Mouse (Mus musculus): Measurements from ENCODE around the gene Gga1. TPM values are rescaled to one million over a fixed set of nuclear protein-coding genes. Genes with fewer than 3 reads are reported as not detected.

Gga1 gene
- total RNA-seq, 2 experiments from 2014 or later = 31.1 to 33.8 TPM

DNA sequence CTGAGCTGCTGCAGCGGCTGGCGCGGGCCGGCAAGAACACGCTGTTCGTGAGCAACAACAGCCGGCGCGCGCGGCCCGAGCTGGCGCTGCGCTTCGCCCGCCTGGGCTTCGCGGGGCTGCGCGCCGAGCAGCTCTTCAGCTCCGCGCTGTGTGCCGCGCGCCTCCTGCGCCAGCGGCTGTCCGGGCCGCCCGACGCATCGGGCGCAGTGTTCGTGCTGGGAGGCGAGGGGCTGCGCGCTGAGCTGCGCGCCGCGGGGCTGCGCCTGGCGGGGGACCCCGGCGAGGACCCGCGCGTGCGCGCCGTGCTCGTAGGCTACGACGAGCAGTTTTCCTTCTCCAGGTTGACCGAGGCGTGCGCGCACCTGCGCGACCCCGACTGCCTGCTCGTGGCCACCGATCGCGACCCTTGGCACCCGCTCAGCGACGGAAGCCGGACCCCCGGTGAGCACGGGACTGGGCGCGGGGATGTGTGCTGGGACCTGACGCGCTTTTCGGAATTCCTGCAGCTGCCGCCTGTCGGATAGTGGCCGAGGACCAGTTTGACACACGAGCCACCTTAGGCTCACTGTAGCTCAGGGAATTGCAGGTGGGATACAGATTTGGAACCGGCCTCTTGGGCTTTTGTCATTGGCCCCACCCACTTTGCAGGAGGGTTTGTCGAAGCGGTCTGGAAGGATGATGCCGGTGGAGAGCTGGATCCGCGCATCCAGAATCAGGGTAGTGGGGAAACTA, 37.3 kb downstream of the Gga1 start:
- peak; percentile 38 for DNase-seq

DNA sequence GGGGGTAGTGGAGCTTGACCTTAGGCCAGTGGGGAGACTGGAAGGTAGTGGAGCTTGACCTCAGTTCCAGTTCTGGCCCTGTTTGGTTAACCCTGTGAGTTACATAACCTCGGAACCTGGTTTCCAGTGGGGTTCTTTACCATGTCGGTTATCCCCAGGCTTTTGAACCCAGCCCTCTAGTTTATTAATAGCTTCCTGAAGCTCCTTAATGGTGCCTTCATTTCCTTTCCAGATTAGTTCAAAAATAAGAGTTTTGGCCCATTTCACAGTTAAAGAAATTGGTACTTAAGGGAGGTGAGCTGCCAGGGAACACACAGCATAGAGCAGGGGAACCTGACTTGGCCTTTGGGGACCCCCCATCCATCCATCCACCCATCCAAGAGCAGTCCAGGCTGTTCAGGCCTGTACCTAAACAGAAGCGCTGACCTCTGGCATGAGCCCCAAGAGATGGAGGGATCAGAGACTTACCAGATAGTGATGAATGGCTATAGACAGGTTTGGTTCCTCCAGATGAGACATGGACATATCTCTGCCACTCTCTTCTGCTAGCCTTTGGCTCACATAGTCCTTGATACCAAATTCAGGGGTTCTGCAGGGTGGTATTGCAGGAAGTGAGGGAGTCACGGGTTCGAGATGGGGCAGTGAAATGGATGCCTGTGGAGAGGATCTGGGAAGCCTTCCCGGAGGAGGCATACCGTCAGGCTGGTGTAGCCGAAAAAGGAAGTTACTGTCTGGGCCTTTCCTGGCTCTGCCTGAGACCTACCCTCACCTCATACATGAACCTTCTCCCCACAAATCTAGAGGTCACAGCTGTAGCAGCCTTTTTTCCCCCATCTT, 38.1 kb downstream of the Gga1 start:
- DNase-seq = no peak

DNA sequence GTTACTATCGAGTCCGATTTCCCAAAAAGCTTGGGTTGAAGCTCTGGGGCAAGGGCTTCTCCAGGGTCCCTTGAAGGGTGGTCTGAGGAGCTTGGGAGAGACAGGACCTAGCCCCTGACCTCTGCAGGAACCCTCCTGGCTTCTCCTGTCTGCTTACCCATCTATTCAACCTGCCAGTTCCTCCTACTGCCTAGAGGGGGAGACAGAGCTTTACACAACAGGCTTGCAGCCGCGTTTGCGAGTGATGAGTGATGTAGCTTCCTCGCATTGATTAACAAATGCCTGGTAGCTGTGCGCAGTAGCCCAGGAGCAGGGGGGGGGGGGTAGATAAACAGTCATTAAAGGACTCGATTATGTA, 38.6 kb downstream of the Gga1 start:
- DNase-seq = peak; percentile 53

DNA sequence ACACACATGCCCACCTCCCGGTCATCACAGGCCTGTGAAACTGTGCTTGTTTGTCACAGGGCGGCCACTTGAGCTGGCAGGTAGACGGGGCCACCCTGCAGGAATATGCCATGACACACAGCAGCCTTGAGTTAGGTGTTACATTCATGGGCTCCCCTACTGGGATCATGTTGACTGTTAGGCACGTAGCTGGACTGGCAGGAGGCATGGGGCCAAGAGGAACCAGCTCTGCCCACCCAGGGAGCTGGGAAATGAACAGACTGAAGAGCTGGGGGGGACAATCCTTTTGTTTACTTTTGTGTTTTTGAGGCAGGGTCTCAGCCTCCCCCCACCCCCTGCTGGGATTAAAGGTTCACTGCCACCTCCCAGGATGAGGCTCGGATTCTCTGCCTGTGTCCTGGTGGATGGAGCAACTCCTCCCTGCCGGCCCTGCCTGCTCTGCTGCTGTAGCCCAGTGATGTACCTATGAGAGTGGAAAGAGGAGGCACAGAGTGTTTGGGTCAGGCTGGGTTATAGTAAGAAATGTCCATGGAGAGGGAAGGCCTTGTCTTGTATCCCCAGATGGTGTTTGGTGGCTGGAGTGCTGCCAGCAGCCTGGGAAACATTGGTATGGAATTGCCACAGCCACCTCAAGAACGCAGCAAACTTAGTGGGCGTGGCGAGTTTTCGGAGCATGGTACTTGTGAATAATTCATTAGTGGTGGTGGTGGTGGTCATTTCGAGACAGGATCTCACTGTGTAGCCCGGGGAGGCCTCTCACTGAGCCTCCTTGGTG, 39.2 kb downstream of the Gga1 start:
- DNase-seq = peak; percentile 29

DNA sequence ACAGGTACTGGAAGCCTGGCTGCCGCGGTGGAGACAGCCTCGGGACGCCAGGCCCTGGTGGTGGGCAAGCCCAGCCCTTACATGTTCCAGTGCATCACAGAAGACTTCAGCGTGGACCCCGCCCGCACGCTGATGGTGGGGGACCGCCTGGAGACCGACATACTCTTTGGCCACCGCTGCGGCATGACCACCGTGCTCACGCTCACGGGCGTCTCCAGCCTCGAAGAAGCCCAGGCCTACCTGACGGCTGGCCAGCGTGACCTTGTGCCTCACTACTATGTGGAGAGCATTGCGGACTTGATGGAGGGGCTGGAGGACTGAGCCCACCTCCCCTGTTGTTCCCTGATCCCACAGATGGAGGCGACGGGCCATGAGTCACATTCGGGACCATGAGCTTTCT, 41.1 kb downstream of the Gga1 start:
- peak; percentile 19 for DNase-seq

DNA sequence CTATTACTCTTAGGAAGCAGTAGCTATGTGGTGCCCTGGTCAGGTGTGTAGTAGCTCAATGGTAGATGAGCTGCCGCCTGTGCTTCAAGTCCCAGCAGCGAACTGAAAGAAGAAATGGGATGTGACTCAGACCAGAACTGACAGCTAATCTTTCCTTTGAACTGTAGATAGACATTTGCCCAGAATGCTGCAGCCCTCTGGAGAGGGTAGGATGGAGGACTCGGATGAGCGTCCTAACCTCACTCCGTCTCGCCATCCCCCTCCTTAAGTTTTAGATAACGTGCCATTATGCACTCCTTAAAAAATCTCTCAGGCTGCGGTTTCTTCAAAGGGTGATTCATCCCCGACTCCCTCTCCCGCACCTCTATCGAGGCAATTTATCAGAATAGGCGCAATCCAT, 42.9 kb downstream of the Gga1 start:
- DNase-seq = no peak

DNA sequence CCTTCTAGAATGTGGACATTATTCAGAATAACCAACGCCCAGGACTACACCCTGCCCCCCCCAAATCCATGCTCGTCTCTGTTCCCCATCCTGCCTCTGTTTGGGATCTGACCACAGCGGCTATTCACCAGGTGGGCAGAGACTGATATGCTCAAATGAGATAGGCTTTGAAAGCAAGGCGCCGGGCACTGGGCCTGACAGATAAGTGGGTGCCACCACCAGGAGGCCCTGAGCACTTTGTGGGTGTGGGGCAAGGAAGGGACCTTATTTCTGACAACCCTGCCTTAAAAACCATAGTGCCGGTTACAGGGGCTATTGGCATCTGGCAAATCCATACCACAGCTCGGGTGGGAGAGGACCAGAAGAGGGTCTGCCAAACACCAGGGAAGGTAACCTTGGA, 45.7 kb downstream of the Gga1 start:
- DNase-seq = no peak

DNA sequence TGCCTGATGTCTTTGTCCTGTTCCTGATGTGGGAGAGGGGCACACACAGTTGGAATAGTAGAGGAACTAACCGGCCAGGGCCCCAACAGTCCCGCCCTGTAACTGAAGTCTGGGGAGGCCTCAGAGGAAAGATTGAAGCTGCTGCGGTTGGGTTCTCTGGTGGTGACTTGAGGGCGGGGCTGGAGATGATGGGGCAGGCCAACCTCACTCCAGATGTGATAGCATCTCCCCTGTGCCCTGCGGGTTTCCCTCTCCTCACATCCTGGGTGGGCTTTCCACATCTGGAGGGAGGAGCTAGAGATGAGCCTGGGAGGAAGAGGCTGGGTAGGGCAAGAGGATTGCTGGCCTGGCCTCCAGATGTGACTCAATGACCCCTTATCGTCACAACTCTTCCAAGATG, 46.6 kb downstream of the Gga1 start:
- DNase-seq = no peak

DNA sequence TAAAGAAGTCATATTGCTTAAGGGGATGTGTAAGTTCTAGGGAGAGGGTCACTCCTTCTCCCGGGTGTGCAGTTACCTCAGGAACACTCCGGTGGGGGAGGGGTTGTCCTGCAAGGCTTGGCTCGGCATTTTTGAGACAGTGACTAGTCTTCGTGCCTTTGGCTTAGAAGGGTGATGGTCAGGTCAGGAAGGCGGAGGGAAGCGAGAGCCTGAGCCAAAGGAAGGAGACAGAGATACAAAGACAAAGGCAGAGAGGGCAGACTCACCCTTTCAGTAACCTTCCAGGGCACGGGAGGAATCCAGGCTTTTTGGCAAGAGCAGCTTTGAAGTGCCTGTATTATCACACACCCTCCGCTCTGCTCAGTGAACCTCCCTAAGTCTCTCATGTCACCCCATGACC, 48.1 kb downstream of the Gga1 start:
- no peak for DNase-seq

DNA sequence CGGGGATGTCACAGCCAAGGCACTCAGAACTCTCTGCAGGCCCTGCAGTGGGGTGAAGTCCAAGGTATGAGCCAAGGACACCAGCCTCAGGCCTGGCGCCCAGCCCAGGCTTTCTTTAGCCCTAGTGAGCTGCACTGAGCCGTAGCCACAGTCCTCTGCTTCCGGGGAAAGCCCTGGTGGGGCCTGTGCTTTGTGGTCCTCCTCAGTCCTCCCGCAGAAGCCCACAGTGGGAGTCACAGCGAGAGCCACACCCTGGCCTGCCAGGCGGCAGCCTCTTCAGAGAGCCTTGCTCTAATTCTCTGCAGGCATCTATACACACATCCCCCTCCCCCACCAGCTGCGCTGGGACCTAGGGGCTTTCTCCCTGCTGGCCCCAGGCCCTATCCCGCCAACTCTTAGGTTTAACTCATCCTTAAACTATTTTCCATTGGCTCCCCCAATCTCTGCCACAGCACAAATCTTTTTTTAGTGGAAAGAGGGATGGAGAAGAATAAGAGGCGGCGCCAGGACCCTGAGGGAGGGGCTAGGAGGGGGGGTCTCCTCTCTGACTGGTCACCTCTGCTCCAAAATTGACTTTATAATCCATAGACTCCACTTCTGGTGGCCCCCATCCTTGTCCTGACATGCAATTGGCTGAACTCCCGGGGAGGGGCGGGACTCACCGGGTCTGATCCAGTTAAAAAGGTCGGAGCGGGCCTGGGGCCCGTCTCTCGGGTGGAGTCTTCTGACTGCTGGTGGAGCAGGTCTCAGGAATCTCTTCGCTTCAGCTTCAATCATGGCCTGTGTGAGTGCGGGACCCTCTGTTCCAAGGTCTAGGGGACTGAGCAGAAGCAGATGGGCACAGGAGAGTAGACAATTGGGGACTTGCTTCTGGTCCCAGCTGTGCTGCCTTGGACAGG, 49.3 kb downstream of the Gga1 start, which contains the start of gene Lgals1:
Gene Lgals1 (plus strand): TSS at position 705 of the 899 bp plus-strand sequence.
- DNase-seq = peak; percentile 92

DNA sequence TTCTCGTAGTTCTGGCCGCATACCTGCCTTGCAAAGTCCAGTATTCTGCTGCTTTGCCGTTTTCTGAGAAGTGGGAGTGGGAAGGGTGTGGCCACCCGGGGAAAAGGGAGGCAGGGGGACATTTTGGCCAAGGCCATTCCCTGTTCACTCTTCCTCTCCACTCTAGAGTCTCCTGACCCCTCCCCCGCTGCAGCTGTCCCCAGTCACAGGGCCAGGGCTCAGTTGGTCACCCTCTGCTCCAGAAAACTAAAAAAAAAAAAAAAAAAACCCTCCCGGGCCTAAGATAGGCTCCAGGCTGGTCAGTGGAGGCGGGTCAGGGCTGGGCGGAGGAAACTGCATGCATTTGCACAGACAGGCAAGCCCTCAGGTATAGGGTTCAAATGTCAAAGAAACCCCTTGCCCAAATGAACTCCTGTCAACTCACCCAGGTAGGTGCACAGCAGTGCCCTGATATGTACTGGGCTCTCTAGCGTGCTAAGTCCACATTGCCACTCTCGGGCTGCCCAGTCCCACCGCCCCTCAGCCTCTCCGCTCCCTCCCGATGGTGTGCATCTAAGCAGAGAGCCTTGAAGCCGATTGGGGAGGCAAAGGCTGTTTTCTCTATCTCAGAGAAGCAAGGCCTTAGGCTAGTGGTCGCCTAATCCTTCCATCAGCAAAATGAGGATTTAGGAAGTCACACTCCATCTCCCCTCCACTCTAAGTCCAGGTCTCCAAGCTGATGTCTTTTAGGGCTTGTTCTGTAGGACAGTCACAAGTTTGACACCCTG, 50.2 kb downstream of the Gga1 start:
- DNase-seq = peak; percentile 64

DNA sequence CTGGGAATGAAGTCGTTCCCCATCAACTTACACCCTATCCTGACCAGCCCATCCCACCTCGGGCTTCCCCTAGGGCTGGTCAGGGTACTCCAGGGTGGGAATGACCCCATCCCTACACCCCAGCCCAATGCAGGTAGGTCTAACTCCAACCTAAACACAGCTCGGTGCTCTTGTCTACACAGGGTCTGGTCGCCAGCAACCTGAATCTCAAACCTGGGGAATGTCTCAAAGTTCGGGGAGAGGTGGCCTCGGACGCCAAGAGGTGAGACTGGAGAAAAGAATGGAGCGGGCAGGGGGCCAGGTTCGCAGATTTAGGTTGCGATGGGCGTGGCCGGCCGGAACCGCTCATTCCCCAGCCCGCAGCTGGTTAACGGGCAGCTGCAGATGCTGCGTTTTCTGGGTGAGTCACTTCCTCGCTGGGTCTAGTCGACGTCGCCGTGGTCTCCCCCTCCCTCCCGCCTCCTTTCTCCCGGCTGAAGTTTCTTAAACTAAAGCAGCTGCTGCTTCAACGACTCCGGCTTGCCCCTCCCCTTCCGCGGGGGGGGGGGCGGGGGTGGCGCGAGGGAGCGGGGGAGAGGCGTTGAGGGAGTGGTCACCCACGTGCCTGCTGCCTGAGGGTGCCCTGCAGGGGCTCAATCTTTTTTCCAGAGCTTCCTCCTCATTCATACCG, 50.9 kb downstream of the Gga1 start:
- DNase-seq = peak; percentile 72

DNA sequence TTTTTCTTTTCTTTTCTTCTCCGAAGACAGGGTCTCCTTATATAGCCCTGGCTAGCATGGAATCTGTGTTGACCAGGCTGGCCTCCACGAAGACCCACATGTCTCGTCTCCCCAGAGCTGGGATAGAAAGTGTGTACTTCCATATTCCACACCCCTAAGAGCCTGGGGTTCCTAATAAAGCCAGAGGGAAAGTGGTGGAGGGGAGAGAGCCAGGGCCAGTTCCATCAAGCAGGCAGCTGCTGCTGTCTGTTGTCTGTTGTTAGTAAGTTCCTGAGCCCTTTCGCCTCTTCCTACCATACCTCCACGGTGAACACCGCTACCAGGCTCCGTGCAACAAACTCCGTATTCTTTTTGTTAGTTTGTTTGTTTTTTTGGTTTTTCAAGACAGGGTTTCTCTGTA, 51.5 kb downstream of the Gga1 start:
- DNase-seq = no peak

DNA sequence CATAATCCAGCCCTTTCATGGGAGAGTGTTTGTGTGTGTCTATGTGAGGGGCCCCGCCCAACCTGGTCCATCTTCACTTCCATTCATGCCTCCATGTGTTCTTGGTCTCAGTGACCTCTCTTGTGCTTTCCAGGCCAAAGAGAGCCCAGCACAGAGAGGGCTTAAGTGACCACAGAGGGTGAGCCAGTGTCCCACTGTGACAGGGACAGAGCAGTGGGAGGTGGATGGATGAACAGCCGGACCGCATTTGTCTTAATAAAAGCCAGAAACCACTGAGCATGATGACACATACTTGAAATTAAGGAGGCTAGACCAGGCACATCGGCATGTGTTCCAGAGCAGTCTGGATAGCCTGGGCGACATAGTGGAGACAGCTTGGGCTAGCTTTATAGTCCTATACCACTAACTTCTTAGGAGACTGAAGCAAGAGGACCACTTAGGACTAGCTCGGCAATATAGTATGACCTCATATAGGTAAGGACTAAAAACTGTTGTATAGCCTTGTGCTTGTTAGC, 53.3 kb downstream of the Gga1 start:
- no peak for DNase-seq

DNA sequence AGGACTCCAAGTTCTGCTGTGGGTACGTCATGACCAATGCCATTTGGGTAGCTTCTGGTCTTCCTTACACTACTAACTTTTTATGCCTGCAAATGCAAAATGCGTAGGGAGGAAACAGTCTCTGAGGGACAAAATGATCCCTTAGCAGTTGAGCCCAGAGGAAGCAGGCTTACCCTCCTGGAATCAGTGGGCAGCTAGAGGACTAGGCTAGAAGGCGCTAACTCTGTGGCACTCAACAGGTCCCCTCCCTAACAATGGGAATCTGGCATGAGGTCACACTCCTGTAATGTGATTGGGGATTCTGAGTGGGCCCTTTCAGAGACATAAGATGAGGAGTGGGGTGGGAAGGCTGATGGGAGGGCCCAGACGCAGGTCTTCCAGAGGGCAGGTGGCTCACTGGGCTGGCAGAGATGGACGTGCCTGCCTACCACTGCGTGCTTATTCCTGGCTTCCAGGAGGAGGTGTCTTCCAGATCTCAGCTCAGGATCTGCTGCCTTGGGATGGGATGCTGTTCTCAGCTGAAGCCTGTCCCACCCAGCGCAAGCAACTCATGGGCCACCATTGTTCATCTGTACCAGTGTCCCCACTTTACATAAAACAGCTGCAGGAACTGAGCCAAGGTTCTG, 53.9 kb downstream of the Gga1 start:
- DNase-seq = no peak

DNA sequence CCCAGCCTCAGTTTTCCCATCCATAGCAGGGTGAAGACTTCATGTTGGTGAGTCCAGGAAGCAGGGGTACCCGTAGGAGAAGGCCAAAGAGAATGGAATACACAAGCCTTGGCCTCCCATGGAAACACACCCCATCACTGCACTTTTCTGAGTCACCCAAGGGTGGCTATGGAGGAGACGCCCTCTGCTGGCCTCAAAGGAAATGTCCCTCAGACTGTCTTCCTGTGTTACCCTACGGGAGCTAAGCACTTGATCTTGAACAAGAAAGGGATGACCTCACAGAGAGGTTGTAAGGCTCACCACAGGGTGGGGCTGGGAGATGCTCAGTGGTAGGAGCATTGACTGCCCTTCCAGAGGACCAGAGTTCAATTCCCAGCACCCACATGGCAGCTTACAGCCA, 54.6 kb downstream of the Gga1 start:
- DNase-seq = peak; percentile 54

DNA sequence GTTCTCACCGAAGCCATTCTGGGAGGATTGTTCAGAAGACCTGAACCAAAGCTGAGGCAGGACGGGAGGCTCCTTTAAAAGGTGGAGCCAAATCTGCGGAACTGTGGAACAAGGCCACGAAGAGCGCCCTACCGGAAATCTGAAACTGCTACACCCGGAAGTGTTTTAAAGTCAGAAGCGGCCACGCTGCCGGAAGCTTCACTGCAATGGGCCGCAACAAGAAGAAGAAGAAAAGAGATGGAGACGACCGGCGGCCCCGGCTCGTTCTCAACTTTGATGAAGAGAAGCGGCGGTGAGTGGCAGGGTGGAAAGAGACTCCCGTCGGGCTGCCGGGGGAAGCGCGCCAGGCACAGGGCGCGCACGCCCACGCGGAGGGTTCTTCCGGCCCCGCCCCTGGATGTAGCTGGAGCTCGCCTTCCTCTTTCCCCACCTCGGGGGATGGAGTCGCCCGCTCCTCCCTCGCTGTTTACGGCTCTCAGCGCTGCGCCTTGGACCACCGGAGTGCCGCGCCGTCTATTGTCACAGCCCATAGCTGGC, 57.9 kb downstream of the Gga1 start, which contains the start of gene Nol12:
Gene Nol12 (plus strand): TSS at position 150 of the 537 bp plus-strand sequence.
- DNase-seq = peak; percentile 73

DNA sequence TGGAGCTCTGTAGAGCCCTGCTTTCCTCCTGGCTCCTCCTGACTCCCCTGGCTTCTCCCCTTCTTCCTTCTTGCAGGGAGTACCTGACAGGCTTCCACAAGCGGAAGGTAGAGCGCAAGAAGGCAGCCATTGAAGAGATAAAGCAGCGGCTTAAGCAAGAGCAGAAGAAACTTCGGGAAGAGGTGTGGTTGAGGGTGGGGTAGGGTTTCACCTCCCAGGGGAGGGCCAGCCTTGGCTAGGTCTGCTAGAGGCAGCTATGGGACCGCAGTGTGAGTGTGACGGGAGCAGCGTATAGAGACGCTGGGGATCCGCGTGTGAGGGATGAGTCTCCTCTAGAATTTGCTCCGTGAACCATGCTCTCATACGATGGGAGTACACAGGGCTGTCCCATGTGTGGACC, 59.4 kb downstream of the Gga1 start:
- no peak for DNase-seq

DNA sequence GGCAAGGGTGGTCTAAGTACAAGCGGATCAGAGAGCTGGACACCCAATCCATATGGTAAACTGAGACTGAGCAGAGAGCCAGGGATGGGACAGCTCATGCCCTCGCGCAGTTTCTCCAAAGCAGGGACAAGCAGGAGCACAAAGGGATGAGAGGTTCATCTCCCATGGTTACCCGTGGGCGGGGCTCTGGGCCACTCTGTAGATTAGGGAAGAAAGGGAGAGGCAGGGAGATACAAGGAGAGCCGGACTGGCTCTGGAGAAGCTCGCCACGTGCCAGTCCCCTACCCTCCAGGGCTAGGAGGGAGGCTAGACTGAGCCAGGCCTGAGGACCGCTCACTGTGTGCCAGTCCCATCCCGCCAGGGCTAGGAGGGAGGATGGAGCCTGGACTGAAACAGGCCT, 60.3 kb downstream of the Gga1 start:
- DNase-seq = no peak
